Mouse (Mus musculus) heart, postnatal 25 days (tissue): ENCODE measurements around the gene Dirc2. TPM values are rescaled to one million over a fixed set of nuclear protein-coding genes. Genes with fewer than 3 reads are reported as not detected.

Experiments
- total RNA-seq, 2 experiments: library from RNA; stranded (reverse); gene quantifications; 2 replicates each; pipeline ENCODE4 v1.2.3; 2021

Gene Dirc2
- total RNA-seq, 2 experiments from 2014 or later, result 54.2 to 63.4 TPM

Other genes starting within 250 kb of the Dirc2 start
- 1 to 10 TPM in 1 of 2 experiments, under 1 TPM in 1; 0.91 to 1.1 TPM for gene Sema5b, start 228.2 kb downstream of the Dirc2 start, total RNA-seq
- 1 to 10 TPM; 3.0 to 3.1 TPM for gene Hspbap1, start 1.0 kb upstream of the Dirc2 start, total RNA-seq
- 10 to 100 TPM; 11.6 to 11.8 TPM for gene Parp14, start 102.2 kb upstream of the Dirc2 start, total RNA-seq
- gene Parp9, start 169.1 kb upstream of the Dirc2 start, total RNA-seq, result 10 to 100 TPM in 1 of 2 experiments, 1 to 10 TPM in 1; 9.9 to 11.5 TPM
- 10 to 100 TPM in 1 of 2 experiments, 1 to 10 TPM in 1; 9.4 to 10.0 TPM for gene Dtx3l, start 169.8 kb upstream of the Dirc2 start, total RNA-seq
- 100 to 1,000 TPM; 112 TPM for gene Kpna1, start 209.4 kb upstream of the Dirc2 start, total RNA-seq